Mouse (Mus musculus) thymus, postnatal 25 days (tissue): ENCODE measurements around the gene Olfr310.

Source experiments
- DNase-seq: peaks from one replicate; pipeline ENCODE4 v3.0.0; 2022

The Olfr310 gene

GRCm38 (mm10) chr7:86277072-86277471 is at the start of gene Olfr310:
Gene Olfr310 (minus strand): TSS chr7:86277172.
- no peak for DNase-seq

GRCm38 (mm10) chr7:86325530-86325929 is 48.6 kb upstream of the Olfr310 start, which contains the start of gene Olfr308:
Gene Olfr308 (minus strand): TSS chr7:86325630.
- no peak for DNase-seq

GRCm38 (mm10) chr7:86321323-86321722 is 44.4 kb upstream of the Olfr310 start:
- DNase-seq, result no peak

- DNase-seq, result no peak
Observed at GRCm38 (mm10) chr7:86313608-86314007, 36.6 kb upstream of the Olfr310 start, which contains the start of gene Olfr309. Gene Olfr309 (minus strand): TSS chr7:86313708.

- DNase-seq, result no peak
Observed at GRCm38 (mm10) chr7:86246208-86246607, 30.8 kb downstream of the Olfr310 start, which contains the start of gene Vmn2r76. Gene Vmn2r76 (minus strand): TSS chr7:86246308.
